Mouse (Mus musculus): ENCODE measurements around the gene Nudt15.
"Not testable (repeated sequence)": the region's sequence is repeated elsewhere in the genome, so short reads cannot be mapped to it uniquely, and the experiment has no call there.

Nudt15 gene

DNA sequence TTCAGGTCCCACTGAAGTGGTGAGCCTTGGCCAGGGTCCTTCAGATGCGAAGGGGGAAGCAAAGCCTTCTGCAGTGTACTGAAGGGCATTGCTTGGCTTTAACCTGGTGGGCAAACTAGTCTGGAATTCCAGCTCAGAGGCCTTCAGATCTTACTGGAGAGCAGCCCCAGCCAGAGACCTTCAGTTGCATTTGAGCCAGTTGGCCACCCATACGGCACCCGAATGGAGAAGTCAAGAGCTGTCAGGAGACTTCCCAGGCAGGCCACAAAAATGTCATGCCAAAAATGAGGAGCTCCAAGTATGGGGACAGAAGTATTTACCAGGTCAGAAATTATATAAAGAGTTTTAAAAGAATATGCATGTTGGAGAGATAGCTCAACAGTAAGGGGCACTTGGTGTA lies at the start of gene Nudt15:
Nudt15 (minus strand) TSS at position 192 of the 400 bp plus-strand sequence.
- DNase-seq: no peak

DNA sequence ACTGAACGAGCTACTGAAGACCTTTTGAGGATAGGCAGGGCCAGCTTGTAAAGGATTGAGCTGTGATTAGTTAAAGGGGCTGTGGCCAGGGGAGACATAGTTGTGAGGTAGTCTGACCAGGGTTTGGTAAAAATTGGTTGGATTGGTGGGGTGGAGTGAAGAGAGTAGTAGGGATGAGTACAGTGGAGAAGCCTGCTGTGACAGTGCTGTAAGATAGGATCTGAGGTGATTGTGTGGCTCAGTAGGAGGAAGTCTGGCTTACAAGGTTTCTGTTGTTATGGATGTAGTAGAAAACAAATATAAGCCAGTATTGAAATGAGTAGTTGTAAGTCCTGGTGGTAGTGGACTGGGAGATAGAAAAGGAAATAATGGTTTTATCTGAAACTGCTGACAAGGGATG lies 44.1 kb upstream of the Nudt15 start:
- no peak for DNase-seq

GRCm38 (mm10) chr14:73588080-73588479 lies 40.0 kb upstream of the Nudt15 start:
- DNase-seq: peak in 1 of 2 experiments; percentile 16

DNA sequence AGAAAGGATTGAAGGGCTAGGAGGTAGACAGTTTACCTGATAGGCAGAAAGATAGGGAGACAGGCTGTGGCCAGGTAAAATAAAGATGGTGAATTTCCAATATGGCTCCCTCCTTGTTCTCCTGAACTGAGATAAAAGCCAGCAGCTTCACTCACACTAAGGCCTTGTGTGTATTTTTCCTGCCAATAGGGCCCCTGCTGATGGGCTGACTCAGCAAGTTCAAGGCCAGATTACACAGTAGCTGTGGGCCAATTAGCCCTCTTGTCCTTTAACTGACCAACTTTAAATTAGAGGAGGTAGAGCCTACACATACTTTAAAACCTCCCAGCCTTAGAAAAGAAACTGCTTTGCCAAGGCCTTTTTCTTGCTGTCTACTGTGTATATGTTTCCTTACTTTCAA lies 28.3 kb upstream of the Nudt15 start:
- no peak for DNase-seq

GRCm38 (mm10) chr14:73574053-73574452 lies 26.0 kb upstream of the Nudt15 start:
- DNase-seq: no peak

- no peak for DNase-seq
Observed at GRCm38 (mm10) chr14:73571143-73571542, 23.1 kb upstream of the Nudt15 start.

- DNase-seq: not testable (repeated sequence)
Observed at GRCm38 (mm10) chr14:73569831-73570230, 21.8 kb upstream of the Nudt15 start.

DNA sequence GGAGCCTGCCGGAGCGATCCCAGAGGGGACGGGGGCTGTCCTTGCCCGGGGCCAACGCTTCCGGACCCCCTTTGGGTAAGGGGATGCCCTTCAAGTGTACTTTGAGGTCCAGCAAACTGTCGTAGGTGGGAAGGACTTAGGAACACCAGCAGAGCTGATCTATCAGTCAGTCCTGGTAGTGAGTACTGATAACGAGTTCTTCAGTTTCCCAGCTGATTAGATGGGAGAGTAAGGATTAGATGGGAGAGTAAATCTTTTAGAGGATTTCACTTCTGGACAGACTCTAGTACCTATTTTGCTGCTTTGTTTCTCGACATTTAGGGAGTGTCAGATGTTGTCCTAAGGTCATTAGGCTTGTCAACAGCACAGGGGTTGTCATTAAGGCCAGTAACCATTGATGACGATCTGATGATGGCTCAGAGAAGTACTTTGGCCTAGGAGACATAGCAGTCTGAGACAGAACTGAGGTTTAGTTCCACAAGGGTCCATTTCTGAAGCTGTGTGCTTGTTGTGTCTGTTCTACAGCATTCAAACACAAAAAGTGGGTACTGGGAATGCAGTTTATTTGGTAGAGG lies 5.2 kb upstream of the Nudt15 start:
- DNase-seq: peak in 1 of 2 experiments; percentile 6

DNA sequence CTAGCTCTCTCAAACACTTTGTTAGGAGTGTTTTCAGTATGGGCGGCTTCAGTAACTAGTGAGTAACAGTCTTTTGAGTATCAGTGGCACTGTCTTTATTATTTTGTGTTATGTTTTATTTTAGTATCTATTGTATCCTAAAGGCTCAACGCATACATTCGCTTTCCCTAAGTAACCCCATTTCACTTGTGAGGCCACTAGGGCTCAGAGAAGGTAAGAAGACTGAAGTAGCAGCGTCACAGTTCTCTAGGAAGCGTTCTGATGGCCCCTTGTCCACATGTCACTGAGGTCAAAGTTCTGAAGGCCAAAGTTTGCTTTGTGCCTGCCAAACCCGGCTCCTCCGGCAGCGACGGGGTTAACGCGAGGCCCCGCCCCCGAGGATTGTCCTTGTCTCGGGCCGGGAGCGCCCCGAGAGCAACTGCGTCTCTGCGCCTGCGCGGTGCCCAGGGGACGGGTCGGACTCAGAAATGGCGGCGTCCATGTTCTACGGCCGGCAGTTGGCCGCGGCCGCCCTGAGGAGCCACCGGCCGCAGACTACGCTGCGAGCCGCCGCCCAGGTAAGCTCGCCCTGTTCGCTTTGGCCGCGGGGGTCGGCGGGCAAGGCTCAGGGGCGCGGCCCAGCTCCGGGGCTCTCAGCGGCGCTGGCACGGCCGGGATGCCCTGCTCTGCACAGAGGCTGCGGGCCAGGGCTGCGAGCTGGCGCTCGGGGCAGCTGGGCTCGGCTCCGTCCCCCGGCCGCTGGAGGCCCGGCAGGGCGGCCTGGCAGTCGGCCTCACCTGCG lies 4.5 kb upstream of the Nudt15 start:
- peak; percentile 95 to 97 for DNase-seq

DNA sequence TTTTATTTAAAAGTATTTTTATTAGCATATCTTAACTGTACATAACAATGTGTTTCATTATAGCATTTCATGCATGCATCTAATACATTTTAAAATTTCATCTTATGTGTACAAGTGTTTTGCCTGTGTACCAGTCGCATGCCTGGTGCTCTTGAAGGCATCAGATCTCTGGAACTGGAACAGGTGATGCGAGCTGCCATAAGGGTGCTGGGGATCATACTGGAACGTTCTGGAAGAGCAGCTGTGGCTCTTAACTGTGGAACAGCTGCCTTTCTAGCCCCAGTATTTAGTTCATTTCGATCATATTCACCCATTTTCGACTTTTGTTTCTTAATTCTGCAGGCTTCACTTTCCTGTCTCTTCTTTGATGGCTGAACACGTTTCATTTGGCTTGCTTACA lies 3.1 kb upstream of the Nudt15 start:
- DNase-seq: no peak

DNA sequence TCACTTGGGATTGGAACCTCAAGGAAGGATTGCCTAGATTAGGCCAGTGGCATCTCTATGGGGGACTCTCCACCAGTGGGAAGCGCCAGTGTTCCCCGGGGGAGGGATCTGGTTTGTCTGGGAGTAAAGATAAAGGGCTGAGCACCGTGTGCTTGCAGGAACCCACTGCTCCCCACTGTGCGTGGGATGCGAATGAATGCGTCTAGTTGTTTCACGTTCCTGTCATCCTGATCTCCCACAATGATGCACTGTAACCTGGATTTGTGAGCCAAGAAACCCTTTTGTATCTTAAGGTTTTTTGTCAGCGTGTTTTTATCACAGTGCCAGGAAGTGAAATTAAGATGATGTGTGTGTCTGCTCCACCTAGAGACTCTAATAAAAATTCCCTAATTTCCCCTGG lies 2.7 kb upstream of the Nudt15 start:
- DNase-seq: no peak

DNA sequence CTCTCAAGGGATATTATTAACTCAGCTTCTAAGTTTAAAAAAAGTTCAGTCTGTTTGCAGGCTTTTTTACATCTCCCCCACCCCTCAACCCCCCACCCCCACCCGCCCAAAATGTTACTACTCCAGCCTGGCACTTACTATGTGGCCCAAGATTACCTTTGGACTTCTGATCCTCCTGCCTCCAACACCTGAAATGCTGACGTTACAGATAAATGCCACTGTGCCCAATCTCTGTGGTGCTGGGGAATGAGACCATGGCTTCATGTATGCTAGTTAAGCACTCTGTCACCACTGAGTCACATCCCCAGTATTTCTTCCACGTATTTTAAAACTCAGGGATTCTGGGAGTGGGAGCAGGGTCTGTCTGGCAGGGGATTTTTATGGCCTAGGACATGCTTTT lies 2.2 kb upstream of the Nudt15 start:
- DNase-seq: peak; percentile 21 to 44

DNA sequence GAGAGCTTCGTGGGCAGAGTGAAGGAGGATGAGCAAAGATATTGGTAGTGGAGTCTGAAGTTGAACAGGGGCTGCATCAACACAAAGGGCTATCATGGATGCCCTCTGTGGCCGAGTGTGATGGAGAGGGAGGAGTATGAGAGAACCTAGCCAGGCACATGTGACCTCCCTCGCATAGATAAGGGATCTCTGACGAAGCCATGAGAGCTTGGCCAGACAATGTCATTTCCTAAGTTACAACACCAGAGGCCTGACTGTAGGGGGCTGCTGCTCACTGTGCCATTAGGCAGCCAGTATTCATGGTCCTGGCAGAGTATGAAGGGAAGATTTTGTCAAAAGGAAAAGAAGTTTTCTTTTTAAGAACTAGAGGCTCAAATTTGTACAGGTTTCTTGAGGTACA lies 1.0 kb downstream of the Nudt15 start:
- DNase-seq: no peak

DNA sequence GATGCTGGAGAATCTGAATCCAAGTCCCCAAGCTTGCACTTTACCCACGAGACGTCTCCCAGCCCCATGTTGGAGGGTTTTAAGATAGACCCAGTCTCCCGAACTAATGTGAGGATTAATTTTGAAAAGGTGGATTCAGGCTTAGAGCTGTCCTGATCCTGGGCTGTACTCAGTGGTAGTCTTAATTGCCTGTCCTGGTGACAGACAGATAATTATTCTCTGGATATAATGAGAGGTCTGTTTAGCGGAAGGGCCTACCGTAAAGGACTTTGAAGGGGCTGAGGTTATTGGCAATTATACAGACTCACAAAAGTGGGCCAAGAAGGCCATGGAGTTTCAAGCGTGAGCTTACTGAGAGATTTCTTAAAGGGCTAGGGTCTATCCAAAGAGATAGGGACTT lies 4.3 kb downstream of the Nudt15 start:
- no peak for DNase-seq

DNA sequence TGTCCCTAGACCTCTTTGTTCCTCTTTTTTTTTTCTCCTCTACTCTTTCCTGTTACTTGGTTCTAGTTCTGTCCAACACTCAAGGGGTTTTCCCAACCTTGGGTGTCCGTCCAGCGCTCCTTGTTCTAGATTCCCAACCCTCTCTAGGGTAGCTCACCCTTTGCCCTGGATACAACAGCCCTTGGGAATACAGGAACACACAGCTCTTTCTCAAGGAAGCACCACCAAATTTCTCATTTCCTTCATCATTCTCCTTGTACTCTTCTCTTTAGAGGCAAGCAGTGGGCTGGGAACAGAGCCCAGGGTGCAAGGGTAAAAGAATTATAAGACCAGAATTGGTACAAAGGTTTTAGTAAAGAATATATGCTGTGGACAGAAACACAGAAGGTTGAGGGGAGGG lies 12.4 kb downstream of the Nudt15 start:
- DNase-seq: no peak

GRCm38 (mm10) chr14:73533755-73534465 lies 14.1 kb downstream of the Nudt15 start:
- no peak for DNase-seq

GRCm38 (mm10) chr14:73528661-73529060 lies 19.4 kb downstream of the Nudt15 start:
- DNase-seq: not testable (repeated sequence)

DNA sequence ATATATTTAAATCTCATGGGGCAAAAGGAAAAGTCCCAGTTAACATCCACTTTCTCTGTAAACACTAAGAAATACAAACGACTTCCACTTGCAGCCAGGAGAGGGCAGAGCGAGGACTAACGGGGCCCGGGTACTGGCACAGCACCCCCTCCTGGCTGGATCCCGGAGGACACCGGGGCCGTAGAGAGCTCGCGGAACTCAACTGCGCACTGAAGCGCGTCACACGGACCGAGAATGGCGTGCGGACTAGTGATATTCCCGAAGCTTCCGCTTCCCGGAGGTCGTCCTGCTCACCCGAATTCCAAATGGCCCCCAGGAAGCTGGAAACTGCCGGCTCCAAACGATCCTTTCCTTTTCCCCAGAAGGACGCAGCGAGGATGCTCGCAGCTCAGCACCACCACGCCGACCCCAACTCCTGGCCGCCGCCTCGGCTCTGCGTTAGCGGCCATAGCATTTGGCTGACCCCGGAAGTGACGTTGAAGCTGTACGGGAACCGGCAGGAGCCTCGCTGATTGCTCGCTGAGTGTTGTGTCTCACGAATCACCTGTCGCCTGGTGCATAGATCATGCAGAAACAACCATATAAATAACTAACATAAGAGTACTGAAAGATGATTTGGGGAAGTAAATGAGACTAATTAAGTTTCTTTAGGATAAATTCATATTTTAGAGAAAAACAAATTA lies 23.1 kb downstream of the Nudt15 start, which contains the start of gene Sucla2:
Sucla2 (plus strand) TSS at position 554 of the 683 bp plus-strand sequence.
- peak; percentile 92 to 94 for DNase-seq

- DNase-seq: no peak
Observed at GRCm38 (mm10) chr14:73524136-73524535, 23.9 kb downstream of the Nudt15 start.

GRCm38 (mm10) chr14:73509765-73510423 lies 38.1 kb downstream of the Nudt15 start, which contains the start of gene Med4:
Gene Med4 (plus strand): TSS chr14:73510025.
- peak; percentile 95 to 96 for DNase-seq

DNA sequence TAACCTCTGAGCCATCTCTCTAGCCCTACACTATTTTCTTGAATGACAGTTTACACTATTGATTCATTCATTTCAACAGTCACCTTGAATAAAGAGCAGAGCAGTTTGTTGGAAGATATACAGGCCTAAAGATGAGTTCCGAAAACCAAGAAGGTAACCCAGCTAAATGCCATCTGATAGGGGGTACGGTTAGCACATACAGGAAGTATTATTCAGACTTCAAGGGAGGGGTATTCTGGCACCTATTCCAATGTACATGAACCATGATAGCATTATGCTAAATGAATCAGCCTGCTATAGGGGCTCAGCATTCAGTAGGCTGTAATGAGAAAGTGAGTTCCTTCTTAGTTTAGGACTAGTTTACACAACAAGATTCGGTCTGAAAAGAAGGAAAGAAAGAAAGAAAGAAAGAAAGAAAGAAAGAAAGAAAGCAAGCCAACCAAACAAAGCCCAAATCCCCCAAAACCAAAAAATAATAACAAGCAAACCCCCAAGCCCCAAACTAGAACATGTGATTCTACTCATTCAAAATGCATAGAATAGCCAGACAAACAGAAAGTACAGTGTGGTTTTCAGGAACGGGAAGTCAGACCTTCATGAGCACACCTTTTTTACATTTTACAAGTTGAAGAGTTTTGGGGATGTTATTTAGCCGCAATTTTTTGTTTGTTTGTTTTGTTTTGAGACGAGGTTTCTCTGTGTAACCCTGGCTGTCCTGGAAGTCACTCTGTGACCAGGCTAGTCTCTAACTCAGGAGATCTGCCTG lies 39.2 kb downstream of the Nudt15 start:
- DNase-seq: no peak

All from kidney, adult 8-10 months (tissue).